Mouse (Mus musculus) ovary, postnatal 10 days (tissue): ENCODE measurements around the gene Tmeff2.
"Not testable (repeated sequence)": the region's sequence is repeated elsewhere in the genome, so short reads cannot be mapped to it uniquely, and the experiment has no call there.

Experiments used
- DNase-seq: peaks from one replicate; pipeline ENCODE4 v3.0.0; 2022; ENCODE audit warnings: low spot score

The Tmeff2 gene

DNA sequence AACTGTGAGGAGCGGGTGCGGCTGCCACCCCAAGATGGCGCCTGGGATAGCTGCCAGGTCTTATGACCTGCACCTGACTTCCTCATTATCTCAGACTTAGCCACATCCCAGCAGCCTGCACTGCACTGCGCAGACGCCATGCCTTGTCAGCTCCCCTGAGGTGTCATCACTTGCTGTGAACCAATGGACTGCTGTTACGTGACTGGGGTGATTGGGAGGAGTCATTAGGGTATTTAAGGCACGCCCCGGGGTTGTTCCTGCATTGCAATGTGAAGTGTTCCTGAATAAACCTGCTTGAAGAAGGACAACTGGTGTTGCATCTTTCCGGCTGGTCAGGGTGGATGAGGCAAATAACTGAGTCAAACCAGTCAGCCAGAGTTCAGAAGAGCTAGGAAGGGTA, at the start of gene Tmeff2:
TSS of gene Tmeff2 (plus strand) at position 262 of the 400 bp plus-strand sequence.
- not testable (repeated sequence) for DNase-seq

DNA sequence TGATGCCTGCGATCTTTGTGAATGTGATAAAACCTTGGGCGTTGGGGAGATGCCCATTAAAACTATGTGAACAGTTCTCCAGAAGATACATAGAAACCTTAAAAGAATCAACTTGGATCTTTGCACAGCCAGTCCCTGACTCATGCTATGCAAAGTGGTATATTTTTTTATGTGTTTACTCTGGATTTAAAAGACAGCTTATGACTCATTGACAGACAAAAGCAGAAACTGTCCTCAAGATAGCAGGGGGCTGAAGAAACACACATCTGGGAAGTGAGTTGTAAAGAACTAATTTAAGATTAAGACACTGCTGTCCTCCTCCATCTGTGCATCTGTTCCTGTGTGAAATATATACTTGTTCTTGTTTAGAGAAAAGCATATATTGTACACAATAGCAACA, 38.9 kb upstream of the Tmeff2 start:
- no peak for DNase-seq

DNA sequence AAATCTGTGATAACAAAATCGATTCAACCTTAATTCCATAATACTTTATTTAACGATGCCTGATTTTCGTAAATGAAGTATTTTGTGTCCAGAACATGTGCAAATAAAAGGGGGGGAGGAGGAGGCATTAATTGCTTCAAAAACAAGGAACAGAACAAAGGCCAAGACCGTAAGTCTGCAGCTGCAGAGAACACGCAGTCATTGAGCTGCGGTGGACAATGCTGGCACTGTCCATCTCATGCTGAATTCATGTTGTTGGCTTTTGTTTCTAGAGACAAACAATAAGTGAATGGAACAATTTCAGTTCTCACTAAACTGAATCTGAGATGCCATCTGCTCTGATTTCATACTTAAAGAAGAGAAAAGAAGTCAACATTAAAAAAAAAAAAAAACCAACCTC, 2.8 kb upstream of the Tmeff2 start:
- DNase-seq = no peak

DNA sequence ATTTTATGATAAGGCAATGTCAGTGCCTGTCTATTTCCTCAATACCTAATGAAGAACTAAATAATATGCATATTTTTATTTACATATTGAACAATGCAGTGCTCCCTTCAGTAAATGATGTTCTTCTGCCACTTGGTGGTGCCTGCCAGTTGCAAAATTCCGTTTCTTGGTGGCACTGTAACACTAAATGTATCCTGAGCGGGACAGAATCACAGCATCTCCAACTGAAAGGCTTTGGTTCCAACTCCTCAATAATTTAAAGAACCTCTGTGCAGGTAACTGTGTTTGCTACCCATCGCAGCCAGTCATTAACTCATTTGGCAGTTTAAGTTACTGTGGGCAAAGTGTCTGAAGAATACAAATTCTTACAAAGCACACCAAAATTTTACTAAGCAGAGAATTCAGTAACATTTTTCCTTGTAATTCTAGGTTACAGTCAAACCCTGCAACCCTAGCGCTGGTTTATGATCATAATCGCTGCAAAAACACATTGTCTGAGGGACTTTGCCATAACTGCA, 24.4 kb downstream of the Tmeff2 start:
- DNase-seq = no peak

DNA sequence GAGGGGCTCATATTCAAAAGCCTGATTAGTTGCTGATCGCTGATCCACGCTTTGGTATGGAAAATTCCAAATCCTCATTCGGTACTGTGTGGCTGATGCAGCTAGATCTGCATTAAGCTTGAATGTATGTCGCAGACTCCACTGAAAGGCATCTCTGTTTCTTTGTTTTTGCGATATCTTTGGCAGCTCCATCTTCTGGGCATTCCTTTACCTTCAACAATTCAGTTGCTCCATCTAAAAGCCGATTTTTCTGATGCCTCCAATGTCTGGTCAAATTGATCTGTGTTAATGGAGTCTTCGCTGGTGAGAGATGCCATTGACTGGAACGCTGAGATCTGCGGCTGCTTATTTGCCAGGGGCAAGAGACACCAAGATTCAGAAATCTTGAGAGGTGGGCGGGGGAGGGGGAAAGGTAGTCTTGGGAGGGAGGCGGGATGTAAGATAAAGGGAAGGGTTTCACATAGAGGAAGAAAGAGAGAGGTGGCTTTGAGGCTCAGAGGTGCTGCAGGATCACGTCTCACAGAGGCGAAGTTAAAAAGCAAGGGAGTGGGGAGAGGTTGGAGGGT, 25.0 kb downstream of the Tmeff2 start:
- DNase-seq = no peak

DNA sequence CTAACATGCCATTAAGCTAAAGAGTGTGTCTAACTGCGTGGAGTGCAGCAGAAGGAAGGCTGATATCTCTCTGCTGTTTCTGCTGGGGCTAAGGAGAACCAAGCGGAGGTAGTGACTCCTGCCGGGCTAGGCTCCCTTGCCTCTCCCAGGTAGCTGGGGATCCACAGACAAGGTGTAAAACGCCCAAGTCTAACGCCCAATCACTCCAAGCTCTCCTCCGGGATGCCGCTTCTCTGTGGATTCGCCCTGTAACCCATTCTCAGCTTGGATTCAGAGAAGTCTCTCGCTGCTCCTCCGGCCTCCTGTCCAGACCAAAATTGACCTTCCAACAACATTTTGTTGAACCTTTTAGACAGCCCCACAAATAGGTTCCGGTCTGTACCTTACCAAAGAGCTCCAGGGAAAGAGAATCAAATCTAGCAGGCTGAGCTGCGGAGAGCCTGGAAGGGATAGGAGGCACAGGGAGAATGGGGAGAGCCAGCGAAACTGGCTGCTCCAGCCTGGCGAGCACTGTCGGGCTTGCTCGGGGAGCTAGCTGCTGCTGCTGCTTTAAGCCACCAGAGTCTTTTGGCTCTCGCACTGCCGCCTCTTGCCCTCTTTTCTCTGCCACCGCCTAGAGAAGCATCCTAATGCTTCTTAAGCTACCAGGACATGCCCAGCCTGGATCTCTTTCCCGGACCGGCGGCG, 26.1 kb downstream of the Tmeff2 start:
- peak; percentile 3 for DNase-seq

DNA sequence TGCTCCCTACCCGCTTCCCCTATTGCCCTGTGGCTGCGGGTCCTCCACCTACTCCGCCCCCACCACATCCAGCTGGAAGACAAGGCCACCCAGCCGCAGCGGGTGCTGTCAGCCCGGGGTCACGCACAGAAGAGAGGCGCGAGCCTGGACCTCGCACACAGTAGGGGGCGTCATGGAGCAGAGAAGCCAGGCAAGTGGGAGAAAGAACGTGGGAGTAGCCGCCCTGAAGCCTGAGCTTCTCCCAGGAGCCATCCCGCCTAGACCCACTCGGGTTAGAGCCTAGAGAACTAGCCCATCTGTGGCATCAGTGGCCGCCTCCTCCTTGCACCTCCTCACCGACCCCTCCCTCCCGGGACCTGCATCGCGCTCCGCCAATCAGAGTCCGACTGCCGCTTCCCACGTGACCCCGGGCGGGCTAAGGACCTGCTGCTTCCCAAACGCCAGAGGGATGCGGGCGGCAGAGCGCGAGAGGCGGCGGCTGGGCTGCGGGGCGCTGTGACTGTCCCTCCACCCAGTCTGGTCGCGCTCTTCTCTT, 26.7 kb downstream of the Tmeff2 start:
- DNase-seq = peak; percentile 40

DNA sequence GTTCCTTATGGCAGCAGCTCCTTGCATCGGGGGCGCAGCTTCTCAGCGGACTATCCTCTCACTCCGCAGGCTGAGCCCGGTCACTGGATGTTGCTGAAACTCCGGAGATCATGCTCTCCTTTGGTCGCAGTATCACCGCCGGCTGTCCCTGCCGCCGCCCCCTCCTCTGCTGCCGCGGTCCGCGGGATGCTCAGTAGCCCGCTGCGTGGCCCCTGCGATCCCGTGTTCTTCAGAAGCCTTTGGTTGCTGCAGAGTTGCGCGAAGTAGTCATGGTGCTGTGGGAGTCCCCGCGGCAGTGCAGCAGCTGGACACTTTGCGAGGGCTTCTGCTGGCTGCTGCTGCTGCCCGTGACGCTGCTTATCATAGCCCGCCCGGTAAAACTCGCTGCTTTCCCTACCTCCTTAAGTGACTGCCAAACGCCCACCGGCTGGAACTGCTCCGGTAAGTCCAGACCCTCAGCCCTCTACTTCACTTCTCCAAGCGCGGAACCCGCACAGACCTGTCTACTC, 27.3 kb downstream of the Tmeff2 start:
- peak; percentile 5 for DNase-seq

DNA sequence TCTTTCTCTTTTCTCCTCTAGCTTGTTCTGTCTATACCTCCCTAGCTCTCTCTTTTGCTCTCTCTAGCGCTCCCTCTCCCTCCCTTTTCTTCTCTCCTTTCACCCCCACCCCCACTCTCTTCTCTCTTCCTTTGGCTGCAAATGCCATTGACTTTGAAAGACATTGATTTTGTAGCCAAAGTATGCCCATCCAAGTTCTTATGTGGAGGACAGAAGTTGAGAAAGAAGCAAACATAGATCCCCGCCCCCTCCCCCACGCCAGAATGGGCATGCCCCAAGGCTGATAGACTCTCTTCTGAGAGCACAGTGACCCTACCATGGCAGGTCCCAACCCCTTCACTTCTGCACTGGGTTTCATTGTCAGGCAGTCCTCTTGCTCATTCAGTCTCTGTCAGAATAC, 28.3 kb downstream of the Tmeff2 start:
- DNase-seq = no peak

DNA sequence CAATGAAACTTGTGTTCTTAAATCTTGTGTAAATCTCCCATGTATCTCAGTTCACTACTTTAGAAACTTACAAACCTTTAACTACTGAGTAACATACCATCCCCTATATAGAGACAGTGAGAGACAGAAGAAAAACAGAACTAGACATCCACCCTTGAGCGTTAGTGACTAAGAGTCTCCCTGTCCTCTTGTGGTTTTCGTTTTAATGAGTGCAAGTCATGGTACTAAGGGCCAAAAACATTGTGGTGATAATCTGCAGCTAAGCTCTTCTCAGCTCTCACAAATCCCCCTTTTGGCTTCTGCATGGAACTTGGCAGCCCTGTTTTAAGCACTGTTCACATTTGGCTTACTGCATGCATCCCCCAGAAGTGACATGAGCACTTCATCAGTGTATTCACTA, 34.6 kb downstream of the Tmeff2 start:
- no peak for DNase-seq

DNA sequence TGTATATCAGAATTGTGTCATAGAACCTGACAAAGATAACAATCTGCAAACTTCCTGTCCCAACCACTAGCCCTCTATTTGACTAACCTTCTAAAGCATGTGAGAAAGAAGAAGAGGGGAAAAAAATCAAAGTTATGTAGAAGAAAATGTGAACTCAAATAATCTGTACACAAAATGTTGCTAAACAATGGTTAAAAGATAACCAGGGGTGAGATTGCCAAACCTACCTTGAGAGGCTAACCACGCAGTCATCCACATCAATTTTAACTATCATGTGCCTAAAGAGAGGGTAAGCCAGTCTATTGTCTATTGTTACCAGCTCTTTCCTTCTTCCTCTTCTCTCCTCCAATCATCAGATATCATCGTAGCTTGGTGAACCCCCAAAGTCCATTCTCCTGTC, 35.0 kb downstream of the Tmeff2 start:
- DNase-seq = no peak

DNA sequence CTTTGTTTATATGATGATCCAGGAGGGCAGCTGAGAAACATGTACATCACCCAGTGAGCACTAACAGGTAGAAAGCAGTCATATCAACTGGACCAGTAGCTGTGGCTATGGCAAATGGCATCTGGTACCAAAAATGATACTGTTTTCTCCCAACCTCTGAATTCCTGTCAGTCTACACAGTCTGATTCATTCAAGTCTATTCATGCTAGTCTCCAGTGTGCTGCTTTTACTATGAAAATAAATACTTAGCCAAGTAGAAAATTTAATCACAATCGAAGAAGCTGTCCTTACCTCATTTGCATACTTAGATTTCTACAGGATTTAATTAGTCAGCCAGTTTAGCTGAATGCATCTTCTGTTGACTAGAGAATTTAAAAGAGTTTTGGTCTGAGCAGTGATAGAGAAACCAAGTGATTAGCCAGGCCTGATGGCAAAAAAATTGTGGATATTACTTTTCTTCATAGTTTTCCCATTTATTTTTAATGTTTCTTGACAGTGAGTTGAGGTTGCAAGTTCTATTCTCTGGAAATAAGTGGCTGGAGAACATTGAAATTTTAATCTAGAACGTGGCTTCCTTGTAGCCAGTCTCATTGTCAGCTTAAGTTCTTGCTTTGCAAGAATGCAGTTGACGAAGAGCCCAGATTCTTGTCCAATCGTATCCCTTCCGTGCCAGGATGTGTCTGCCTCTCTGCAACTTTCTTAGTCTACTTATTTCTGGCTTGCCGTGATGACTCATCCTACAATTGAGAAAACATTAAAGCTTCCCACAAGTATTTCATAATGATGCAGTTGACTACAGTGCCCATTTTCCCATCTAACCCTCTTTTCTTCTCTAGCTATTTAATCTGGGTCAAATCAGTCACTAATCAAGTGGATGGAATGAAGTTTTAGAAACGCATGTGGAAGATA, 39.9 kb downstream of the Tmeff2 start:
- no peak for DNase-seq

DNA sequence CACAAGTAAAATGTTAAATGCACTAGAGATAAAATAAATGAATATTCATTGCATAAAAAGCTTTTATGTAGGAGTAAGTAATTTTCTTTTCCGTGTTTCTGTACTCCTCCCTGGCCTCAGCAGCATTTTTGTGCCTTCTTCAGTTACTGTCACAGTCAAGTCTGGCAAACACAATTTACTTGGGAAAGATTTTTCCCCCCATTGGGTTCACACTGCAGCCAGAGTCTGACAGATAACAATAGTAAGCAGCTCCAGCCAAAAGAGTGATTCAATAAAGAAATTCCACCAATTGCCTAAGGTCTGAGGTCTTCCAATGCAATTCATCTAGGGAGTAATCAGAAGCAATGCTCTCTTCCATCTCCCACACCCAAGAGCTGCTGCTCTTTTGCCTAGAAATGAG, 48.1 kb downstream of the Tmeff2 start:
- no peak for DNase-seq

DNA sequence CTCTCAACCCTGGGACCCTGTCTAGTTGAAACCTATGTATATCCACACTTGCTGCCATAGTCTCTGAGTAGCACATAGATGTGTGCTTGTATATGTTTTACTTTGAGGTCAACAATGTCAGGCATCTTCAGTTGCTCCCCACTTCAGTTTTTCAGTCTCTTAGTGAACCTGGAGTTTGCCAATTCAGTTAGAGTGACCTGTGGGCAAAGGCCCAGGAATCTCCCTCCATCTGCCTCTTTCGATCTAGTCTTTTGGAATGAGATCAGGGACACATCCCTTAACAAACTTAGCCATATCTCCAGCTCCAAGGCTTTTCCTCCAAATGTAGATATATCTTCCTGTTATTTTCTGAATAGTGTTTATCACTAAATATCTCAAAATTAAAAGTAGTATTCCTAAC, 58.4 kb downstream of the Tmeff2 start:
- no peak for DNase-seq

DNA sequence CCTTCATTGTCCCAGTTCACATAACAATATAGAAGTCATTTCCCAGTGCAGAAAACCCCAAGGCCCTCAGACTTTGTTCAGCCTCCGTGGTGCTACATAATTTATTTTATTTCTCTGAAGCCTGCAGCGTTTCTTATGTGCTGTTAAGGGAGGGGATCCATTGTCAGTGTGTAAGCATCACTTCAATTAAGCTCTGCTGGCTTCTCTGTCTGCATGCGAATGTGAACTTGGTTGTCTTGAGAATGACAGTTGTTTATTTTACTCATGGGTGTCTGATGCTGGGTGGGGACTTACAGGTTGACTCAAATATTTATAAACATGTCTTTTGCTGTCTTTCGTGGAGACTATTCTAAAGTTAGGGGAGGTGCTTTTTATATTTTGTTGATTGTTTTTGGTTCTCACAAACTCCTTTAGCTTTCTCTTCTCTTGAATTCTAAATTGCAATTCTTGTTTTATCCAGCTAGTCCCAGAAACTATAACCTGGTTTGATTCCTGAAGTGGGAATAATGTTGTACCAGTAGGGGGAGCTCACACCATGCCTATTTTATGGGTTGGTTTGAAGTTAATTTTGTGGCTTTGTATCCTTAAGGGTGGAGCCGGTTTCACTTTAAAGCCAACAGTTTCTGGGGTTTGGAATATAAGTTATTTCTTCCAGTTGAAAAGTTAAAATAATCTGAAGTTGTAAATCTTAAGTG, 61.7 kb downstream of the Tmeff2 start:
- no peak for DNase-seq

DNA sequence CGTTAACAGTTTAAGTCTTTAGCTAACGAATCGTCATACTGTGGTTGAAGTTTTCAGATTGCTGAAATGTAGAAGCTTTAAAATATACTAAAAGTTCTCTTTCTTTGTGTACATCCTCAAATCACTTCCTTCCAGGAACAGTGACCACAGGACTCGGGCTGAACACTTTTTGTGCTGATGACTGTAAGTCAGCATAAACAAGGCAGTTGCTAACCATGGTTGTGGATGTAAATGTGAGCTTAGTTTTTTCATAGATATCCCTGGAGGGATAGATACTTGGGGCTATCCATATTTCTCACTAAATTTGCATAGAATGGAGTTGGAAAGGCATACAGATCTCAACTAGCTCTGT, 62.2 kb downstream of the Tmeff2 start:
- peak; percentile 11 for DNase-seq

DNA sequence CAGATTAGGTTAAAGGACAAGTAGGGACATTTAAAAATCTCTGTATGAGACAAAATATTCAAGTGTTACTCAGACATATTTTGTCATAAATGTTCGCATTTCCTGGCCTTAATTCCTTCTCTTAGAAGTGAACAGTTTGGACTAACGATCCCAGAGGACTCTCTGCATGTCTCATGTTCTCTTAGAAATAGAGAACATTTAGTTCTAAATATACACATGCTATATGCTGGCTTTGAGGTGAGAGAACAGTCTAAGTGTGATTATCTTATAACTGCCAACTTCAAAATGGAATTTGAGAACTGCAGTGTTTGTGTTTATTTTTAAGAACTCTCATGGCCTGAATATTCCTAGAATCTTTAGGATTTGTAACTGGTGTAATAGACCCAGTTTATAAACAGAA, 69.2 kb downstream of the Tmeff2 start:
- DNase-seq = no peak

DNA sequence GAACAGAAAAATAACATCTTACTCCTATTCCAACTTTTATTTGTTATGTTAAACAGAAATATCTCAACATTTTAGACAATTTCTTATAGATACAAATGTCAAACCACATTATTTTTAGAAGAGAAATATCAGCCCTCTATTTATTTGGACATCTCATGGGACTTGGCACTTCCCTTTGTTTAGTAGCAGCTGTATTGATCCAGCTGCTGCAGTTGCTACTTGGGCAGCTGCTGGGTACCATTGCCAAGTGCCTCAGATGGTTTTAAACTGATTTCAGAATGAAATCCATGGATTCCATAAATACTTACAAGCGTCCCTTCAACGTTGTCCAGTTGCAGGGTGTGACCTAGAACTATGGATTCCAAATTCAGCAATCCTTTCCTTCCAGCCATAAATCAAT, 70.4 kb downstream of the Tmeff2 start:
- no peak for DNase-seq

DNA sequence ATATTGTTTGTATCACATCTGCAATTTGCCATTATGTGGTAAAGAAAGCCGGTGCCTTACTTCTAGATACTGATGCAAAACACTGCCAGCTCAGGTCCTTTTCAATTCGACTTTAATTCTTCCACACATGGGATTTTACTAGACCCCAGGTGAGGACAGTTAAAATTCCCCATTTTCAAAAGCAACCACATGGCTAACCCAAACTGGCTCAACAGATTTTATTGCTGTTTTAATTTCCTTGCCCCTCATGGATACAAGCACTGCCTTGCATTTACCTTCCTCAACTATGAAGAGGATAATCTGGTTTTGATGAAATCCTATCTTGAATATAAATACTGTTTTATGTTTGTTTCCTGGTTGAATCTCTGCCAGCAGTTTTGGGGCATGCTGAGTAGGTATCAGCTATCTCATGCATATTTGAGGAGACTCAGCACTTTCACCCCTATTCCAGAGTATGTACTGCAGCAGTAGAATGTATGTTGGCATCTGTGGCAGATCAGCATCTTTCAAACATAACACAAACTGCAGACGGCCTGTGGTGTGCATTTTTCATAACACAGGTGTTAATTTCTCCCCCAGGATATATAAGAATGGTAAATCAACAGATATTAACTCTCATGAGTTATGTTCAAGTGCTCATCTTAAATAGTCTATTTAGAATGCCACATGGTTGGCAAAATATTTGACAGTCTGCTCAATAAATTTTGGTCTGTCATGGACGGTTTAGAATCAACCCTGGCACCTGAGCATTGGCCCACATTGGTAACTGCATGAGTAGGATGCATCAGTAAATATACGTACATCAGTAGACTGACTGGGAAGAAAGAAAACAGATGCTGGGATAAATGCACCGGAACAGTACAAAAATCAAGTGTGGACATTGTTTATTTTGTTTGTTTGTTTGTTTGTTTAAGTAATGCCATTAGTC, 72.3 kb downstream of the Tmeff2 start:
- no peak for DNase-seq

DNA sequence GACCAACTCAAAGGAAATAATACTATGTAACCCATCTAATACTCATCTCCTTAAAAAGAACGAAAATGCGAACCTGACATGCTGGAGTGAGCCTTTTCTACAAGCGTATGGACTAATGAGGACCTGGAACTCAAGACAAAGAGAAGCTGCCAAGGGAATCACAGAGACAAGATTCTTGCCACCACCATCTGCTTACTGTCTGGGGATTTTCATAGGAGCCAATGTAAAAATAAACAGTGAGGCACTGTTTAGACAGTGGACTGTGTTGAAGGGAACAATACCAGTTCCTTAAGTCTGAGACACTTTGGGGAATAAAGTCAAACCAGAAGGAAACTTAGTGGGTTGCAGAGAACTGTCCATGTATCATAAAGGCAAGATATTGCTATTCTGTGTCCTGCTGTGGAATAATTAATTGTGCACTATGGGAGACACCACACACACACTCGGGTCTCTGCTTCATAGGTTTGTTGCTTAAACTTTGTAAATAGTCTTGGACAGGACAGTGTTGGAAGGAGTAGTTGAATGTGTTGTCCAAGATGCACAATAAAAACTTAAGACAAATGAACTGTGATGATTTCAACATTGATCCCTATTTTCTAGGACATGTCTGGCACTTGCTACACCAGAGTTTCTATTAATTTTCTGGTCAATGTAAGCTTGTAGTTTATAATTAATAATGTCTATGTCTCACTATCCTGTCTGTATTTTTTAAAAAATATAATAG, 79.1 kb downstream of the Tmeff2 start:
- no peak for DNase-seq
